Mouse (Mus musculus) forebrain, embryonic 14.5 days (tissue): Measurements from ENCODE around the gene Acap2. TPM values are rescaled to one million over a fixed set of nuclear protein-coding genes. Genes with fewer than 3 reads are reported as not detected.

Experiments used
- ATAC-seq: fragments of 200-750 bp; cut with Nextera tagmentation; 2 replicates; pipeline ENCODE4 v1.8.0; 2017; ENCODE audit warnings: mild to moderate bottlenecking, moderate library complexity
- DNase-seq: peaks from one replicate; pipeline ENCODE4 v3.0.0-alpha.2; 2015; ENCODE audit warnings: low spot score
- H3K27ac ChIP-seq: fragments of 300-500 bp; sonication (generic); 2 replicates; pipeline ENCODE4 v1.5.1; 2014; ENCODE audit warnings: low read depth, mild to moderate bottlenecking, control low read depth, low read length, moderate library complexity
- H3K27me3 ChIP-seq: fragments of 300-500 bp; sonication (generic); replicated peaks from 2 replicates; pipeline ENCODE4 v1.6.1; 2014; ENCODE audit warnings: low read length, control low read depth, mixed read lengths; ENCODE audit not compliant: control insufficient read depth, insufficient read depth
- H3K36me3 ChIP-seq: fragments of 300-500 bp; sonication (generic); 2 replicates; pipeline ENCODE4 v1.6.1; 2014; ENCODE audit warnings: low read length, control low read depth; ENCODE audit not compliant: control insufficient read depth, insufficient read depth
- H3K4me1 ChIP-seq: fragments of 300-500 bp; sonication (generic); 2 replicates; pipeline ENCODE4 v1.6.1; 2014; ENCODE audit warnings: antibody characterized with exemption, low read length, control low read depth; ENCODE audit not compliant: control insufficient read depth, insufficient read depth
- H3K4me2 ChIP-seq: fragments of 300-500 bp; sonication (generic); 2 replicates; pipeline ENCODE4 v1.6.1; 2014; ENCODE audit warnings: mild to moderate bottlenecking, control low read depth, low read length
- H3K4me3 ChIP-seq: fragments of 300-500 bp; sonication (generic); 2 replicates; pipeline ENCODE4 v1.5.1; 2014; ENCODE audit warnings: low read depth, low read length, control low read depth
- H3K9ac ChIP-seq: fragments of 300-500 bp; sonication (generic); 2 replicates; pipeline ENCODE4 v1.6.1; 2014; ENCODE audit warnings: mild to moderate bottlenecking, low read length, control low read depth, moderate library complexity
- H3K9me3 ChIP-seq: fragments of 300-500 bp; sonication (generic); replicated peaks from 2 replicates; pipeline ENCODE4 v1.6.1; 2016; ENCODE audit warnings: low read length, control low read depth, mixed read lengths; ENCODE audit not compliant: control insufficient read depth
- WGBS: fragments of 180-500 bp; shearing (Covaris S2); extraction: QIAGEN DNeasy Blood & Tissue Kit; methylation state at CpG from one replicate; pipeline ENCODE4 v1.1.7; 2014; 5-methylcytosine and 5-hydroxymethylcytosine counted together
- polyA plus RNA-seq: library from polyadenylated mRNA; unstranded; fragments of >200 nt; fragmentation: Nextera tagmentation; extraction: Ambion mirVana; gene quantifications from 2 replicates; pipeline ENCODE4 v1.2.1, GENCODE M21; 2014

The Acap2 gene
- polyA plus RNA-seq, 1 experiment from 2014 or later: 11.3 TPM

DNA sequence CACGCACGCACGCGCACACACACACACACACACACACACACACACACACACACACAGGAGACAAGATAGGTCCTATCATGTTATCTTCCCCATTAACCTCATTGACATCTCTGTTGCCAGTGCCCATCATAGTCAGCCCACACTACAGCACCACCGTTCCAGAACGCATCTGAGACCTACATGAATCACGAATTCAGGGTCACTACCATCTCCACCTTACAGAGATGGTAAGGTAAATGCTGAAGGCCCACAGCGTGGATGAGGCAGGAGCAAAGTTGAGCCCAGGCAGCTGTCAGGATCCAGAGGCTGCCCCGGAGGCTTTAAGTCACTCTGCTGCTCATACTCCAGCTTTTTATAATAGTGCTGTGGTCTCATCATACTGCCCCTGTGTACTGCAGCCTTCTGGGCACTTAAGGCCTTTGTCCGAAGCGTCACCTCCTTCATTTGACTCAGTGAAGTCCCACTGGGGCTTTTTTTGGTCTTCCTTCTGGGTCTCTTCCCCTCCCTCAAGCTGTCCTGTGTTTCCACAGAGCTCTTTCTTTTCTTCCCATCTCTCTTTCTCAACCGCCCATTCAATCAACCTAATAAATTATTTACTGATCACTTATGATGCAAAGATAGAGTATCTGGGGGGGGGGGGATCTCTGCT is 33.9 kb upstream of the Acap2 start:
- Histone ChIP-seq H3K4me1 (peaks cover 8% of the 10 kb centered on the region), H3K27me3 (no peaks in the 10 kb centered on the region), H3K9me3 (no peaks in the 10 kb centered on the region), H3K4me2 (no peak overlapping the region), H3K36me3 (no peaks in the 10 kb centered on the region), H3K4me3 (no peak overlapping the region), H3K27ac (no peak overlapping the region), H3K9ac (no peak overlapping the region)
- no peak for ATAC-seq
- WGBS: 84% methylated on average over 12 of the region's 12 CpGs
- DNase-seq: no peak

DNA sequence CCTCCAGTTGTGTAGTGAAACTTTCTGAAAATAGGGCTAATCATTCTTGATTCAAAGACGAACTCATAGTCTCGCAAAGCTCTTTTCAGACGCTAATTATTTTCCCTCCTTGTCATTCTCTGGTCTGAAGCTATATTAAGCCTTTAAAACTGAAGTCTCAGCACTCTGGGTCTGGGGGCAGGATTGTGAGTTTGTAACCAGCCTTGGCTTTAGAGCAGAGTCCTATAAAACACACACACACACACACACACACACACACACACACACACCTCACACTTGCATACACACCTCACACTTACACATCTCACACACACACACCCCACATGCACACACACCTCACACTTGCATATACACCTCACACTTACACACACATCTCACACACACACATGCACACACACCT is 33.3 kb upstream of the Acap2 start:
- WGBS: 12% methylated on average over 3 of the region's 3 CpGs

DNA sequence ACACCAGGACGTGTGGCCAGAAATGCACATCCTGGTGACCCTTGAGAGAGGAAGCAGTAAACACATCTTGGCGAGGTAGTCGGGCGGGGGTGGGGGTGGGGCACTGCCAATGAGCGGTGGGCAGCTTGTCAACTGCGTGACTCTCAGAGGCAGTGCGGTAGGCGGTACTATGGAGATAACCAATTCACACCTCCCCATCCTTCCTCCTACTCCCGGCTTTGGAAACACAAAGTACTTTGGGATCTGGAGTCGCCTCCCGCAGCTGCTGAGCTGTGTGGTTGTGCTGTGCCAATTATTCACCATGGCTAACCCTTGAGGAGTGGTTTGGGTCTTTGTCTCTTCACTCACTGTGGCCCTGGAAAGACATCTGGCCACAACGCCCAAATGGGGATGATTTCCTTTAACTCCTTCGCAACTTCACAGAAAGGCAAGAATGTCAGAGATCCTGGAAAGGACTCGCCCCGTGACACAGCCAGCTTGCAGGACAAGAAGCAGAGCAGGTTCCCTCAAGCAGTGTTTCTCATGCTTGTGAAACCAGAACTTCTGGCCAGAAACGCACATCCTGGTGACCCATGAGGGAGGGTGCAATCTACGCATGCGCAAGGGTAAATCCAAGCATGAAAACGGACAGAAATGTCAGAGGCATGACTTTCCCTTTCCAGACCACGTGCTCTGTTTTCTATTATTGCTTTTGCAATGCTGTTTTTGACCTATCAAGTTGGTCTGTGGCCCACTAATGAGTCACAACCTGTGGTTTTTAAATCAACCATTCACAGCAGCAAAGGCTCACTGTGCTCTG is 32.7 kb upstream of the Acap2 start:
- Histone ChIP-seq H3K36me3 (no peaks in the 10 kb centered on the region), H3K4me1 (peaks cover 8% of the 10 kb centered on the region), H3K4me2 (peak overlapping the region; percentile 29; the same call in 1 of the 2 replicates), H3K27ac (no peak overlapping the region), H3K9me3 (no peaks in the 10 kb centered on the region), H3K9ac (no peak overlapping the region), H3K4me3 (no peak overlapping the region), H3K27me3 (no peaks in the 10 kb centered on the region)
- ATAC-seq (peak; percentile 29; the same call in 1 of the 2 replicates), DNase-seq (peak; percentile 49)
- WGBS: 34% methylated on average over 20 of the region's 20 CpGs

More for the DNA sequence above, 33.3 kb upstream of the Acap2 start:
- Histone ChIP-seq H3K9me3 (no peaks in the 10 kb centered on the region), H3K27ac (no peak overlapping the region), H3K9ac (no peak overlapping the region), H3K4me1 (peaks cover 8% of the 10 kb centered on the region), H3K27me3 (no peaks in the 10 kb centered on the region), H3K4me2 (no peak overlapping the region), H3K36me3 (no peaks in the 10 kb centered on the region), H3K4me3 (no peak overlapping the region)
- DNase-seq (peak; percentile 11), ATAC-seq (no peak)

DNA sequence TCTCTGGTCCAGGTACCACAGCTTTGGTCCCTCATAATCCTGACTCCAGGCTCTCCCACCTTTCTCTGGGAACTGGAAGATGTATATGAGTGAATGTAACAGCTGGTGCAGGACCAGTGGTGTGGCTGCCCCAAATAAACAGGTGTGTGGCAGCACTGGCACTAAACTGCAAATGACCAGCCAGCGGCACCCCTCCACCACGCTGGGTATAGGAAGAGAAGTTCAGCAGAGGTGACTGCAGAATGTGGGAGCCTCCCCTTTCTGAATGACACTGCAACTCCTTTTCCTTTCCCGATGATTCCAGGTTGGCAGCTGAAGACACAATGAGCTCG is 32.1 kb upstream of the Acap2 start:
- ATAC-seq (no peak), DNase-seq (no peak)
- Histone ChIP-seq H3K9me3 (no peaks in the 10 kb centered on the region), H3K27me3 (no peaks in the 10 kb centered on the region), H3K9ac (no peak overlapping the region), H3K27ac (no peak overlapping the region), H3K4me2 (peak overlapping the region; percentile 29; the same call in 1 of the 2 replicates), H3K36me3 (no peaks in the 10 kb centered on the region), H3K4me1 (peaks cover 8% of the 10 kb centered on the region), H3K4me3 (no peak overlapping the region)
- WGBS: 67% methylated on average over 4 of the region's 4 CpGs

DNA sequence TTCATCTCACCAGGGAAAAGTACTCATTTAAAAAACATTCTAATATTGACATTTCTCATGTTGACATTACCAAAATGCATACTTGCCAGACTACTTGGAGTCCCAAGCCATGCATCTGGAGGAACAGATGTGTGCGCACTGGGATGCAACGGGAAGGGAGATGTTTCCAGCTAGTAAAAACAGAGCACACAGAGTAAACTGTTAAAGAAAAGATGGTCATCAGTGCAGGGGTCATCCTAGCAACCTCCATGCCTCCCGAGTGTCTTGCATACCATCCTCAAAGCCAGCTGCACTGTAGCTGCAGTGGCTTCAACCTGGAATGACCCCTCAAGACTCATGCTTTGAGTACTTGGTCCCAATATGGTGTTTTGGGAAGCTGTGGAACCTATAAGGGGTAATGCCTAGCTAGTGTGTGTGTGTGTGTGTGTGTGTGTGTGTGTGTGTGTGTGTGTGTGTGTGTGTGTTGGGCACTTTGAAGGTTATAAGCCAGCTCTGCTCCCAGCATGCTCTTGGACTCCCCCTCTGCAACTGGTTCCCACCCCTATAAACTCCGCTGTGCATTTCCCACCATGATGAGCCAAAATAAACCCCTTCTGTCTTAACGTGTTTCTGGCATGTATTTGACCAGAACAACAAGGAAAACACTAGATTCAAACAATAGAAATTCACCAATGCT is 31.6 kb upstream of the Acap2 start:
- ATAC-seq: no peak
- H3K4me2 ChIP-seq: no peak overlapping the region
- DNase-seq: no peak
- no peaks in the 10 kb centered on the region for H3K27me3 ChIP-seq
- no peaks in the 10 kb centered on the region for H3K36me3 ChIP-seq
- no peak overlapping the region for H3K4me3 ChIP-seq
- H3K9ac ChIP-seq: no peak overlapping the region
- WGBS: 83% methylated on average over 5 of the region's 5 CpGs
- peaks cover 8% of the 10 kb centered on the region for H3K4me1 ChIP-seq
- no peak overlapping the region for H3K27ac ChIP-seq
- no peaks in the 10 kb centered on the region for H3K9me3 ChIP-seq

DNA sequence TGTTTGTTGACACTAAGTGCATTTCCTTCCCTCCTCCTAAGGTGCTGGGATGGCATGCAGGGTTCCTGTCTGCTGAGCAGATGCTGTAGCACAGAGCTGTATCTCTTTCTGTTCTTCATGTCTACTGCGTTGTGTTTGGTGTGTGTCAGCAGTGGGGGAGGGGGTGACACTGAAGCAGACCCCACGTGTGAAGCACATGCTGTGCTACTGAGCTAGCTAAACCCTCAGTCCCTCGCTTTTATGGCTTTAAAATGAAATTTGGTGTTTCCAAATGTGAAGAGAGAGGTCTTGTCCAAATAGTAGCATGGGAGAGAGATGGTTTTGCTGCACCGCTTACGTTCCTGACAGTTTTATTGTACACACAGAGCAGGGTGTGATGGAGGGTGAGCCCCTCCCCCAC is 30.5 kb upstream of the Acap2 start:
- peaks cover 8% of the 10 kb centered on the region for H3K4me1 ChIP-seq
- no peak overlapping the region for H3K9ac ChIP-seq
- no peaks in the 10 kb centered on the region for H3K36me3 ChIP-seq
- no peak for ATAC-seq
- DNase-seq: no peak
- no peaks in the 10 kb centered on the region for H3K27me3 ChIP-seq
- H3K4me3 ChIP-seq: no peak overlapping the region
- H3K4me2 ChIP-seq: no peak overlapping the region
- H3K9me3 ChIP-seq: no peaks in the 10 kb centered on the region
- no peak overlapping the region for H3K27ac ChIP-seq
- WGBS: 75% methylated on average over 5 of the region's 5 CpGs

DNA sequence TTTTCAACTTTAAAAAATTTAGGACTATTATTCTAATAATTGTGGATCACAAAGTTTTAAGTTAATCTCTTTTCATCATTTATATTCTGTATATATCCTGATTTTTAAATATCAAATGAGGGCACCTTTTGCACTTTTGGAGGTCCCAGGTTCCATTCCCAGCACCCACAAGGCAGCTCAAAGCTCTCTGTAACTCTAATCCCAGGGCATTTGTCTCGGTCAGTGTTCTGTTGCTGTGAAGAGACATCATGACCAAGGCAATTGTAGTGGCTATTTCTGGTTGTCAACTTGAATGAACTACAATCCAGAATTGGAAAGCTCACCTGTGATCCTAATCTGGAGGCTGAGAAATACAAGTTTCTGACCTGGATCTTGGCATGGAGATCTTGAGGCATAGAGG is 26.7 kb upstream of the Acap2 start:
- H3K4me2 ChIP-seq: no peak overlapping the region
- no peaks in the 10 kb centered on the region for H3K36me3 ChIP-seq
- H3K27ac ChIP-seq: no peak overlapping the region
- 87% methylated on average over 1 of the region's 1 CpGs for WGBS
- no peaks in the 10 kb centered on the region for H3K4me1 ChIP-seq
- ATAC-seq: no peak
- no peak overlapping the region for H3K4me3 ChIP-seq
- no peaks in the 10 kb centered on the region for H3K9me3 ChIP-seq
- H3K9ac ChIP-seq: no peak overlapping the region
- H3K27me3 ChIP-seq: no peaks in the 10 kb centered on the region
- no peak for DNase-seq

DNA sequence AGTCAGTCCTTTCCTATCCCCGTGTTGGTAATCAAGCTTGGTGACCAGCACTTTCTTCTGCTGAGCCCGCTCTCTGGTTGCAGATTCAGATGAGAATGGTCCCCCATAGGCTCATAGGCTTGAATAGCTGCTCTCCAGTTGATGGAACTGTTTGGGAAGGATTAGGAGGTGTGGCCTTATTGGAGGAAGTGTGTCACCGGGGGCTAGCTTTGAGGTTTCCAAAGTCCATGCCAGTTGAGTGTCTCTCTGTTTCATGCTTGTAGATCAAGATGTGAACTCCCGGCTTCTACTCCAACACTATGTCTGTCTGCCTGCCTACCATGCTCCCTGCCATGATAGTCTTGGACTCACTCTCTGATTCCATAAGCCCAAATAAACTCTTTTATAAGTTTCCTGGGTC is 14.2 kb upstream of the Acap2 start:
- 97% methylated on average over 4 of the region's 4 CpGs for WGBS
- no peak for ATAC-seq

DNA sequence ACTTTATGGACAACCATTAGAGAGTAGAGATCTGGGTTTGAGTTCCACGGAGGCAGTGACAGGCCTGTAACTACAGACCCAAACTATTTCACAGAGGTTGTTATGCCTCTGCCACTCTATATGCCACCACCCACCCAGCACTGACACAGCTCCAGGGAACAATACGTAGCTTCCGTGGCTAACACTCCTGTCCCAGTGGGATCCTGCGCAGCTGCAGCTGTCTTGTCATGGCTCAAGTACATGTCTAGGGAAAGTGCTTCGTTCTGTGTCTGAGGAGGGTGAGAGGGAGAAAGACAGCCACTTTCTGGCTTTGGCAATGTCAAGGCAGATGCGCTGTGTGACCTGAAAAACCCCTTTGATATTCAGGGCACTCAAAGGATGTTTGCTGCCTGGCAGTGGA is 12.4 kb upstream of the Acap2 start:
- no peak for DNase-seq
- Histone ChIP-seq H3K4me3 (no peak overlapping the region), H3K36me3 (no peaks in the 10 kb centered on the region), H3K9ac (no peak overlapping the region), H3K4me2 (no peak overlapping the region), H3K9me3 (no peaks in the 10 kb centered on the region), H3K27ac (no peak overlapping the region), H3K27me3 (no peaks in the 10 kb centered on the region), H3K4me1 (no peaks in the 10 kb centered on the region)
- WGBS: 85% methylated on average over 6 of the region's 6 CpGs
- ATAC-seq: no peak

More for the DNA sequence above, 14.2 kb upstream of the Acap2 start:
- no peaks in the 10 kb centered on the region for H3K27me3 ChIP-seq
- no peak overlapping the region for H3K9ac ChIP-seq
- H3K9me3 ChIP-seq: no peaks in the 10 kb centered on the region
- no peak overlapping the region for H3K27ac ChIP-seq
- no peak overlapping the region for H3K4me3 ChIP-seq
- no peaks in the 10 kb centered on the region for H3K36me3 ChIP-seq
- no peak overlapping the region for H3K4me2 ChIP-seq
- no peak for DNase-seq
- H3K4me1 ChIP-seq: no peaks in the 10 kb centered on the region
